Mouse (Mus musculus): Measurements from ENCODE around the gene Zfp248. TPM values are rescaled to one million over a fixed set of nuclear protein-coding genes. Genes with fewer than 3 reads are reported as not detected.

Zfp248 gene
- total RNA-seq, 2 experiments from 2014 or later, result 5.5 to 6.7 TPM

GRCm38 (mm10) chr6:118377611-118378010, 77.7 kb downstream of the Zfp248 start:
- DNase-seq (ENCODE audit: low spot score in 2 of 2), result no peak

Small RNA genes within 50 kb of the gene (microRNA-seq; reads per million reads assigned to microRNA genes)
- gene Gm25953, result not detected

Other genes starting within 250 kb of the Zfp248 start
- 10 to 100 TPM; 33.1 to 35.9 TPM for gene Bms1, start 36.1 kb downstream of the Zfp248 start, total RNA-seq (2021)
- 10 to 100 TPM; 10.9 to 11.0 TPM for gene Zfp9, start 23.8 kb upstream of the Zfp248 start, total RNA-seq (2021)
- 1 to 10 TPM; 5.5 to 6.2 TPM for gene Ankrd26, start 106.7 kb upstream of the Zfp248 start, total RNA-seq (2021)

Data from adrenal gland, postnatal 4 days (tissue).